Mouse (Mus musculus) G1E (cell line): ENCODE results near the gene Kpnb1. TPM values are rescaled to one million over a fixed set of nuclear protein-coding genes. Genes with fewer than 3 reads are reported as not detected.

Experiments
- ATAC-seq: 2 replicates; pipeline ENCODE4 v1.8.0; 2016; ENCODE audit warnings: mild to moderate bottlenecking; ENCODE audit not compliant: insufficient number of reproducible peaks, poor library complexity, low FRiP score, severe bottlenecking; ENCODE audit errors: extremely low read depth
- DNase-seq: peaks from one replicate; pipeline ENCODE4 v3.0.0; 2012; ENCODE audit warnings: low spot score
- H3K27me3 ChIP-seq: 2 replicates; pipeline ENCODE4 v1.6.1; 2012; ENCODE audit warnings: mild to moderate bottlenecking, low read length, inconsistent platforms; ENCODE audit not compliant: insufficient read depth
- H3K36me3 ChIP-seq: replicated peaks from 2 replicates; pipeline ENCODE3; 2012; ENCODE audit warnings: mild to moderate bottlenecking, inconsistent platforms
- H3K4me1 ChIP-seq: 2 replicates; pipeline ENCODE4 v1.6.1; 2012; ENCODE audit warnings: low read depth, low read length, inconsistent platforms, mixed read lengths; ENCODE audit not compliant: insufficient read depth
- H3K4me3 ChIP-seq: 2 replicates; pipeline ENCODE4 v1.5.1; 2012; ENCODE audit warnings: low read depth, mild to moderate bottlenecking, inconsistent platforms, low read length, moderate library complexity, mixed read lengths
- H3K9me3 ChIP-seq: replicated peaks from 2 replicates; pipeline ENCODE4 v1.6.1; 2012; ENCODE audit warnings: inconsistent platforms
- CTCF ChIP-seq: IDR thresholded peaks from 2 replicates; pipeline ENCODE4 v1.5.1; 2012; ENCODE audit warnings: low read depth, low read length, inconsistent platforms, mixed read lengths
- GATA1 ChIP-seq: IDR thresholded peaks from 2 replicates; pipeline ENCODE4 v1.6.1; 2012; ENCODE audit warnings: borderline replicate concordance, low read length, inconsistent platforms, mixed read lengths
- GATA2 ChIP-seq: IDR thresholded peaks from 2 replicates; pipeline ENCODE4 v1.6.1; 2012; ENCODE audit warnings: low read depth, low read length, inconsistent platforms, borderline replicate concordance
- POLR2AphosphoS5 ChIP-seq: IDR thresholded peaks from 2 replicates; pipeline ENCODE4 v1.6.1; 2012; ENCODE audit warnings: low read depth, low read length, inconsistent platforms; ENCODE audit not compliant: insufficient replicate concordance
- TAL1 ChIP-seq: conservative IDR thresholded peaks from 2 replicates; pipeline ENCODE4 v1.6.1; 2012; ENCODE audit warnings: low read depth, low read length, inconsistent platforms, mixed read lengths
- polyA plus RNA-seq: library from polyadenylated mRNA; stranded (reverse); fragments of >175 nt; gene quantifications from 2 replicates; pipeline ENCODE4 v1.2.3, GENCODE M21; 2012
- total RNA-seq, 2 experiments: library from RNA; stranded (forward) in 1 of 2; stranded (reverse) in 1 of 2; fragments of 200-1000 nt in 1 of 2; fragments of >200 nt in 1 of 2; fragmentation: Nextera tagmentation in 1 of 2; gene quantifications; 2 replicates each; pipeline ENCODE4 v1.2.3; 2014 to 2017

Kpnb1 gene
- total and polyA plus RNA-seq, 3 experiments: 50.5 to 328 (median 286) TPM

- H3K9me3 ChIP-seq: no peaks in the 10 kb centered on the region
- H3K27me3 ChIP-seq: peaks cover 94% of the 10 kb centered on the region
- H3K36me3 ChIP-seq: no peaks in the 10 kb centered on the region
- H3K4me1 ChIP-seq: peaks cover 42% of the 10 kb centered on the region
- no peak for DNase-seq
- no peak for ATAC-seq
- no peak overlapping the region for H3K4me3 ChIP-seq
- TF ChIP-seq GATA2: no peak
- TF ChIP-seq TAL1: no peak
- TF ChIP-seq POLR2AphosphoS5: no peak
- TF ChIP-seq GATA1: no peak
- no peak for TF ChIP-seq CTCF
These were observed 46.9 kb downstream of the Kpnb1 start for GRCm38 (mm10) chr11:97140811-97141210.

- no peaks in the 10 kb centered on the region for H3K36me3 ChIP-seq
- TF ChIP-seq TAL1: no peak
- no peak for TF ChIP-seq GATA2
- no peak for TF ChIP-seq CTCF
- no peak for TF ChIP-seq GATA1
- no peak for TF ChIP-seq POLR2AphosphoS5
- peaks cover 37% of the 10 kb centered on the region for H3K4me1 ChIP-seq
- DNase-seq (no peak), ATAC-seq (no peak)
- no peaks in the 10 kb centered on the region for H3K9me3 ChIP-seq
- no peak overlapping the region for H3K4me3 ChIP-seq
- peaks cover 92% of the 10 kb centered on the region for H3K27me3 ChIP-seq
These were observed 48.4 kb downstream of the Kpnb1 start for GRCm38 (mm10) chr11:97139256-97139655.

GRCm38 (mm10) chr11:97138554-97139226 lies 49.0 kb downstream of the Kpnb1 start:
- ATAC-seq (no peak), DNase-seq (no peak)
- Histone ChIP-seq H3K4me1 (peaks cover 32% of the 10 kb centered on the region), H3K9me3 (no peaks in the 10 kb centered on the region), H3K36me3 (no peaks in the 10 kb centered on the region), H3K4me3 (no peak overlapping the region), H3K27me3 (peaks cover 92% of the 10 kb centered on the region)
- no peak for TF ChIP-seq CTCF
- TF ChIP-seq TAL1: no peak
- no peak for TF ChIP-seq POLR2AphosphoS5
- TF ChIP-seq GATA1: no peak
- TF ChIP-seq GATA2: no peak

- no peak overlapping the region; the same call in 1 of the 2 replicates for H3K4me3 ChIP-seq
- peaks cover 28% of the 10 kb centered on the region for H3K4me1 ChIP-seq
- peaks cover 96% of the 10 kb centered on the region for H3K27me3 ChIP-seq
- ATAC-seq (no peak), DNase-seq (no peak)
- TF ChIP-seq TAL1 (no peak), GATA1 (no peak), POLR2AphosphoS5 (no peak), GATA2 (no peak), CTCF (no peak)
- H3K36me3 ChIP-seq: no peaks in the 10 kb centered on the region
- no peaks in the 10 kb centered on the region for H3K9me3 ChIP-seq
These were observed 54.4 kb downstream of the Kpnb1 start for GRCm38 (mm10) chr11:97133270-97133669.

- Histone ChIP-seq H3K27me3 (peaks cover 96% of the 10 kb centered on the region), H3K36me3 (no peaks in the 10 kb centered on the region), H3K4me1 (peaks cover 17% of the 10 kb centered on the region), H3K9me3 (no peaks in the 10 kb centered on the region), H3K4me3 (no peak overlapping the region)
- ATAC-seq (no peak), DNase-seq (no peak)
- TF ChIP-seq GATA2 (no peak), TAL1 (no peak), CTCF (no peak), POLR2AphosphoS5 (no peak), GATA1 (no peak)
These were observed 55.5 kb downstream of the Kpnb1 start for GRCm38 (mm10) chr11:97132185-97132584.

- Histone ChIP-seq H3K36me3 (no peaks in the 10 kb centered on the region), H3K4me1 (peaks cover 14% of the 10 kb centered on the region), H3K4me3 (no peak overlapping the region), H3K27me3 (peaks cover 96% of the 10 kb centered on the region), H3K9me3 (no peaks in the 10 kb centered on the region)
- ATAC-seq (no peak), DNase-seq (no peak)
- TF ChIP-seq GATA1 (no peak), GATA2 (no peak), CTCF (no peak), TAL1 (no peak), POLR2AphosphoS5 (no peak)
These were observed 56.0 kb downstream of the Kpnb1 start for GRCm38 (mm10) chr11:97131683-97132082.

- no peaks in the 10 kb centered on the region for H3K9me3 ChIP-seq
- peaks cover 96% of the 10 kb centered on the region for H3K27me3 ChIP-seq
- no peak for TF ChIP-seq POLR2AphosphoS5
- no peak for TF ChIP-seq GATA2
- TF ChIP-seq CTCF: no peak
- no peak for TF ChIP-seq TAL1
- no peak for TF ChIP-seq GATA1
- ATAC-seq: no peak
- H3K36me3 ChIP-seq: no peaks in the 10 kb centered on the region
- DNase-seq: no peak
- peaks cover 14% of the 10 kb centered on the region for H3K4me1 ChIP-seq
- no peak overlapping the region for H3K4me3 ChIP-seq
These were observed 57.4 kb downstream of the Kpnb1 start for GRCm38 (mm10) chr11:97130318-97130717.
